Mouse (Mus musculus): ENCODE results near the gene Nipbl. TPM values are rescaled to one million over a fixed set of nuclear protein-coding genes. Genes with fewer than 3 reads are reported as not detected.
"Not testable (repeated sequence)": the region's sequence is repeated elsewhere in the genome, so short reads cannot be mapped to it uniquely, and the experiment has no call there.

Nipbl gene
- total RNA-seq, 2 experiments from 2014 or later, result 23.6 to 24.6 TPM

- intact Hi-C loops (cut with DNase I), result loop anchor here (10.0 kb wide), 1 partner anchor 179 kb away; no protein-coding TSS in a partner anchor
- Histone ChIP-seq H3K4me3 (no peak overlapping the region), H3K27ac (no peak overlapping the region)
- TF ChIP-seq CTCF (IDR thresholded peaks at IDR 0.05), result no peak
- DNase-seq, result no peak
Observed at GRCm38 (mm10) chr15:8324061-8324460, 120.2 kb downstream of the Nipbl start.

DNA sequence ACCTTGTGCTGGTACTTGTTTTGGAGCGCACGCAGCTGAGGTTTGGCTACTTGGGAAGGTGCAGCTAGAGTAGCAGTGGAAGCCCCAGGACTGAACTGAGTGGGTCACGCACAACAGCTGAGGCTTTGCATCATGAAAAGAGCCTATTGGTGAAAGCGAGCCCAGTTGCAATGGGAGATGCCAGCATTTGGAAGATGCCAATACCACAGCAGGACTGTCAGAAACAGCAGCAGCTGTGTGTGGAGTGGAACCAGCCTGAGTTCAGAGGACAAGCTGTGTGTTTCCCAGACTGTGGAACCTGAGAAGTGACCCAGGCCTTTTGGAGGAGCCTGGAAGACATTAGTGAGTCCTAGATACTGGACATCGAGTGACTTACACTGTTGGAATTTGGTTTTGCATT is 122.8 kb downstream of the Nipbl start:
- intact Hi-C loops (cut with DNase I), result loop anchor here (10.0 kb wide), 1 partner anchor 177 kb away; no protein-coding TSS in a partner anchor
- peak; percentile 48 for DNase-seq

DNA sequence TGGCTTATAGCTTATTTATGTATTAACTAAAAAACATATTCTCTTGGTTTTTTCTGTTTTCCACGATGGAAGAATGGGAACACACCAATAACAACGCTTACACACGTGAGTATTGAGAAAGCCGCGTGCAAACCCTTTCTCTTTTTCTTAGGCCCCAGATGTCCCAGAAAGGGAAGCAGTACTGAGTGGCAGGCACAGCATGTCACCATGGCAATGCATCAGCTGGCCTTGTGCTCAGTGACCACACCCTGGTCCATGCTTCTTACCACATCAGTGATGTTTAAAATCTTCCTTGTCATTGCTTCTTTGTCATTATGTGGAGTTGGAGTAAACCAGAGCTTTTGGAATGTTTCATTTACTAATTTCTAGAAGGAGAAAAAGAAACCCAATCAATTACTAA is 125.1 kb downstream of the Nipbl start:
- H3K27ac ChIP-seq, result no peak overlapping the region
- no peak overlapping the region for H3K4me3 ChIP-seq
- DNase-seq, result no peak
- TF ChIP-seq CTCF (IDR thresholded peaks at IDR 0.05), result no peak
- intact Hi-C loops (cut with DNase I), result no loop called here

More for the DNA sequence above, 122.8 kb downstream of the Nipbl start:
- H3K4me3 ChIP-seq, result no peak overlapping the region
- H3K27ac ChIP-seq, result no peak overlapping the region
- no peak for TF ChIP-seq CTCF (IDR thresholded peaks at IDR 0.05)

- Histone ChIP-seq H3K27ac (no peak overlapping the region), H3K4me3 (no peak overlapping the region)
- intact Hi-C loops (cut with DNase I), result no loop called here
- no peak for DNase-seq
- no peak for TF ChIP-seq CTCF (IDR thresholded peaks at IDR 0.05)
Observed at GRCm38 (mm10) chr15:8317381-8317780, 126.9 kb downstream of the Nipbl start.

- Histone ChIP-seq H3K27ac (no peak overlapping the region), H3K4me3 (no peak overlapping the region)
- no peak for TF ChIP-seq CTCF (IDR thresholded peaks at IDR 0.05)
- DNase-seq, result no peak
- intact Hi-C loops (cut with DNase I), result no loop called here
Observed at GRCm38 (mm10) chr15:8305474-8305873, 138.8 kb downstream of the Nipbl start.

- Histone ChIP-seq H3K4me3 (no peak overlapping the region), H3K27ac (no peak overlapping the region)
- intact Hi-C loops (cut with DNase I), result no loop called here
- TF ChIP-seq CTCF (IDR thresholded peaks at IDR 0.05), result no peak
- no peak for DNase-seq
Observed at GRCm38 (mm10) chr15:8302944-8303343, 141.3 kb downstream of the Nipbl start.

- intact Hi-C loops (cut with DNase I), result loop anchor here (5.0 kb wide), 1 partner anchor 33 kb away; no protein-coding TSS in a partner anchor
- Histone ChIP-seq H3K27ac (no peak overlapping the region), H3K4me3 (no peak overlapping the region)
- no peak for DNase-seq
- TF ChIP-seq CTCF (IDR thresholded peaks at IDR 0.05), result no peak
Observed at GRCm38 (mm10) chr15:8294150-8294549, 150.1 kb downstream of the Nipbl start.

DNA sequence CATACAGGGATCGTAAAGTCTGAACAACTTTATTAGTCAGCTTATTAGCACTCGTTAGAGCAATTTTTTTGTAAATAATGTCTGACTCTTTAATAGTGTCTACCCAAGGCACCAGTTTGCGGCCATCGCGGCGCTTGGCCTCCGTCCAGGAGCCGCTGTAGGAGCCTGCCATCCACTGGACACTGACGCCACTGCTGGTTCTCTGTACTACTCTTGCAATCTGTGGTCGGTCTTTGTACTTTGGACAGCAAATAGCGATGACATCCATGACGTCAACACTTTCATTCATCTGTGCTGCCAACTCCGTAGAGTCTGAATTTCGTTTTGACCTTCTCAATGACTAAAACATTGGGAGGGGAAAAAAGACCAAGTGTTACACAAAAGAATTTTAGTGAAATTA is 153.0 kb downstream of the Nipbl start:
- Histone ChIP-seq H3K4me3 (no peak overlapping the region), H3K27ac (no peak overlapping the region)
- intact Hi-C loops (cut with DNase I), result loop anchor here (5.0 kb wide), 1 partner anchor 36 kb away; no protein-coding TSS in a partner anchor
- TF ChIP-seq CTCF (IDR thresholded peaks at IDR 0.05), result no peak
- DNase-seq, result peak; percentile 40

DNA sequence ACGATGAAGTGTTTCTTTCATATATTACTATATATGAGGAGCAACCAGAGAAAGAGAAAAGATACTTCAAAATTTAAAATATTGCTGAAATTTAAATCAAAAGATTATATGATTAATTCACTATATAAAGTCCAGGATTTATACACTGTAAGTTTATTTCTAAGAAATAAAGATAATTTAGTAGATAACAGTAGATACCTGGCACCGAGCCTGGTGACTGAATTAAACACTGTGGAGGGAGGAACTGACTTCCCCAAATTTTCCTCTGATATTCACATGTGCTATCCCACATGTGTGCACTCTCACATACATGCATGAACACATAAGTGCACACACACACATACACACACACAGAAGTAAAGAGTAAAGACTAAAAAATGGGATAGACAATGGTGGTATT is 162.1 kb downstream of the Nipbl start:
- no peak overlapping the region for H3K27ac ChIP-seq
- no peak overlapping the region for H3K4me3 ChIP-seq
- DNase-seq, result no peak
- intact Hi-C loops (cut with DNase I), result no loop called here
- no peak for TF ChIP-seq CTCF (IDR thresholded peaks at IDR 0.05)

GRCm38 (mm10) chr15:8281701-8282100 is 162.6 kb downstream of the Nipbl start:
- Histone ChIP-seq H3K4me3 (no peak overlapping the region), H3K27ac (no peak overlapping the region)
- no peak for DNase-seq
- no peak for TF ChIP-seq CTCF (IDR thresholded peaks at IDR 0.05)
- intact Hi-C loops (cut with DNase I), result no loop called here

DNA sequence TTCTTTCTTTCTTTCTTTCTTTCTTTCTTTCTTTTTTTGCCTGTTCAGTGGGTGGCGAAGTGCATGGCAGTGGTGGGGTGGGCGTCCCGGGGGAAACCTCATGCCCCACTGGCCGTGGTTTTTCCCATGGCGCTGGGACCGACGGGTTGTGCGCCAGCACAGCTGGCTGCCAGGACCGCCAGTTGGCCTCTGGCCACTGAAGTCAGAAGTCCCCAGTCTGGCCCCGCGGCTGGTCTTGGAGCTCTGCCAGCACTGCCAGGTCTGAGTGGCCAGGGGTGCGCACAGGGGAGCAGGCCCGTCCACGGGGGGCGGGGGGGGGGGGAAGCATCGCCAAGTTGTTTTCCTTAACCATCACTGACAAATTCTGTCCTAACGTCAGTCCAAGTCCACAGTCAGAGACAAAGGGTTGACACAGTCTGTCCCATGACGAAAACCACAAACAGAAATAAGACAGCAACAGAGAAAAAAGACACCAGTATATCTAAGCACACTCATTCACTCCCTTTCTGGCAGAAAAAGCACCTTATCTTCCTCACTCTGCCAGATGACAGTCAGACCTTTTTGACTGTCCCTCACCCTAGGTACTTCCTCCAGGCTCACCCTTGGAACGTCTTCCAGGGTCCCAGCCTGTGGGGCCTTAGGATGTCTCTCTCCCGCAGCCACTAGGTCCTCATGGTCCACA is 164.2 kb downstream of the Nipbl start:
- no peak overlapping the region for H3K27ac ChIP-seq
- DNase-seq, result peak; percentile 67
- intact Hi-C loops (cut with DNase I), result no loop called here
- H3K4me3 ChIP-seq, result peak overlapping the region; percentile 73
- no peak for TF ChIP-seq CTCF (IDR thresholded peaks at IDR 0.05)

- TF ChIP-seq CTCF (IDR thresholded peaks at IDR 0.05), result no peak
- intact Hi-C loops (cut with DNase I), result no loop called here
- H3K27ac ChIP-seq, result peak overlapping the region; percentile 28; the same call in 1 of the 2 replicates
- H3K4me3 ChIP-seq, result peak overlapping the region; percentile 73
- peak; percentile 37 for DNase-seq
Observed at GRCm38 (mm10) chr15:8279320-8279779, 164.9 kb downstream of the Nipbl start.

- intact Hi-C loops (cut with DNase I); H3K4me3 ChIP-seq; DNase-seq; H3K27ac ChIP-seq: not testable (repeated sequence)
Observed at GRCm38 (mm10) chr15:8277916-8278315, 166.3 kb downstream of the Nipbl start.

GRCm38 (mm10) chr15:8271952-8272351 is 172.3 kb downstream of the Nipbl start:
- DNase-seq, result no peak
- Histone ChIP-seq H3K4me3 (no peak overlapping the region), H3K27ac (no peak overlapping the region)
- intact Hi-C loops (cut with DNase I), result no loop called here
- TF ChIP-seq CTCF (IDR thresholded peaks at IDR 0.05), result no peak

Measured in gastrocnemius, adult 2 months (tissue).